Mouse (Mus musculus): ENCODE results near the gene Lasp1.
"Not testable (repeated sequence)": the region's sequence is repeated elsewhere in the genome, so short reads cannot be mapped to it uniquely, and the experiment has no call there.

The Lasp1 gene

GRCm38 (mm10) chr11:97798782-97799145, at the start of gene Lasp1:
TSS of gene Lasp1 (plus strand) at chr11:97799000.
- peak; percentile 96 for DNase-seq (ENCODE audit: extremely low spot score, low spot score)

- no peak for DNase-seq (ENCODE audit: extremely low spot score, low spot score)
Observed at GRCm38 (mm10) chr11:97753277-97753676, 45.5 kb upstream of the Lasp1 start.

GRCm38 (mm10) chr11:97758125-97758524, 40.7 kb upstream of the Lasp1 start:
- DNase-seq (ENCODE audit: extremely low spot score, low spot score) = no peak

GRCm38 (mm10) chr11:97758942-97759341, 39.9 kb upstream of the Lasp1 start:
- no peak for DNase-seq (ENCODE audit: extremely low spot score, low spot score)

GRCm38 (mm10) chr11:97761638-97762037, 37.2 kb upstream of the Lasp1 start:
- DNase-seq (ENCODE audit: extremely low spot score, low spot score) = no peak

- DNase-seq (ENCODE audit: extremely low spot score, low spot score) = peak; percentile 94
Observed at GRCm38 (mm10) chr11:97766154-97766881, 32.5 kb upstream of the Lasp1 start, which contains the start of gene Cwc25. TSS of gene Cwc25 (minus strand) at chr11:97766556.

GRCm38 (mm10) chr11:97769704-97770103, 29.1 kb upstream of the Lasp1 start:
- DNase-seq (ENCODE audit: extremely low spot score, low spot score) = no peak

- DNase-seq (ENCODE audit: extremely low spot score, low spot score) = no peak
Observed at GRCm38 (mm10) chr11:97771410-97771809, 27.4 kb upstream of the Lasp1 start.

- DNase-seq (ENCODE audit: extremely low spot score, low spot score) = no peak
Observed at GRCm38 (mm10) chr11:97775186-97775585, 23.6 kb upstream of the Lasp1 start.

GRCm38 (mm10) chr11:97775808-97776496, 22.8 kb upstream of the Lasp1 start, which contains the start of gene 1700001P01Rik:
TSS of gene 1700001P01Rik (minus strand) at chr11:97775918.
- DNase-seq (ENCODE audit: extremely low spot score, low spot score) = no peak

- no peak for DNase-seq (ENCODE audit: extremely low spot score, low spot score)
Observed at GRCm38 (mm10) chr11:97776497-97777128, 22.2 kb upstream of the Lasp1 start.

- DNase-seq (ENCODE audit: extremely low spot score, low spot score) = peak; percentile 31
Observed at GRCm38 (mm10) chr11:97777129-97777529, 21.7 kb upstream of the Lasp1 start.

GRCm38 (mm10) chr11:97778918-97779317, 19.9 kb upstream of the Lasp1 start:
- DNase-seq (ENCODE audit: extremely low spot score, low spot score) = no peak

- DNase-seq (ENCODE audit: extremely low spot score, low spot score) = no peak
Observed at GRCm38 (mm10) chr11:97779968-97780701, 18.7 kb upstream of the Lasp1 start.

GRCm38 (mm10) chr11:97781478-97781831, 17.3 kb upstream of the Lasp1 start:
- DNase-seq (ENCODE audit: extremely low spot score, low spot score) = no peak

- DNase-seq (ENCODE audit: extremely low spot score, low spot score) = peak; percentile 99
Observed at GRCm38 (mm10) chr11:97781832-97782563, 16.8 kb upstream of the Lasp1 start, which contains the start of gene Rpl23. TSS of gene Rpl23 (minus strand) at chr11:97782437.

GRCm38 (mm10) chr11:97782564-97782895, 16.3 kb upstream of the Lasp1 start:
- DNase-seq (ENCODE audit: extremely low spot score, low spot score) = no peak

GRCm38 (mm10) chr11:97787961-97788360, 10.8 kb upstream of the Lasp1 start:
- no peak for DNase-seq (ENCODE audit: extremely low spot score, low spot score)

GRCm38 (mm10) chr11:97789727-97790126, 9.1 kb upstream of the Lasp1 start:
- no peak for DNase-seq (ENCODE audit: extremely low spot score, low spot score)

- not testable (repeated sequence) for DNase-seq (ENCODE audit: extremely low spot score, low spot score)
Observed at GRCm38 (mm10) chr11:97790778-97791438, 7.9 kb upstream of the Lasp1 start.

Measured in neural tube, embryonic 10.5 days (tissue).